In genomic region chr5:36747071-36747470, GRCm38 (mm10) we compare ENCODE assay signal across 8 mouse cellular contexts. TPM values are rescaled to one million over a fixed set of nuclear protein-coding genes. Genes with fewer than 3 reads are reported as not detected.
DNase-seq lines count a peak whose midpoint lies in the region; ATAC-seq and TF ChIP-seq lines count a peak whose summit lies in the region.

No protein-coding gene starts in this region.

- no peak for TF ChIP-seq EP300 in CH12.LX (IDR thresholded peaks at IDR 0.05; ENCODE audit: low read length)
- no peak for TF ChIP-seq EP300 in liver, embryonic 14.5 days (IDR thresholded peaks at IDR 0.05; ENCODE audit: low read depth)

- peak overlapping the region; percentile 24; the same call in 1 of the 2 replicates for H3K4me2 ChIP-seq in CH12.LX (ENCODE audit: insufficient read depth, low read depth, poor library complexity, severe bottlenecking)
- H3K4me2 ChIP-seq in forebrain, embryonic 16.5 days (ENCODE audit: low read length): peak overlapping the region; percentile 98
- peak overlapping the region; percentile 76 for H3K4me2 ChIP-seq in liver, embryonic 14.5 days (ENCODE audit: low read depth)

- H3K9me3 ChIP-seq in heart, embryonic 10.5 days: no peaks in the 10 kb centered on the region
- H3K9me3 ChIP-seq in CH12.LX (replicated peaks; ENCODE audit: low read length): no peaks in the 10 kb centered on the region
- no peaks in the 10 kb centered on the region for H3K9me3 ChIP-seq in forebrain, embryonic 16.5 days (ENCODE audit: control insufficient read depth, low read length)
- H3K9me3 ChIP-seq in liver, embryonic 14.5 days (ENCODE audit: control insufficient read depth, low read length): no peaks in the 10 kb centered on the region

- no peak for TF ChIP-seq RAD21 in CH12.LX (IDR thresholded peaks at IDR 0.05; ENCODE audit: low read depth, low read length)

- peaks cover 12% of the 10 kb centered on the region for H3K79me2 ChIP-seq in CH12.LX (replicated peaks; ENCODE audit: control insufficient read depth, extremely low read depth, insufficient read depth, poor library complexity, severe bottlenecking)

- no peak for ATAC-seq in forebrain, embryonic 16.5 days
- ATAC-seq in liver, embryonic 14.5 days (ENCODE audit: insufficient read depth): no peak

- 78% methylated on average over 7 of the region's 7 CpGs for WGBS in heart, embryonic 10.5 days
- 83% methylated on average over 7 of the region's 7 CpGs for WGBS in forebrain, embryonic 16.5 days
- WGBS in liver, embryonic 14.5 days (ENCODE audit: insufficient replicate concordance): 34% methylated on average over 7 of the region's 7 CpGs

- no peak for DNase-seq in heart, embryonic 10.5 days (ENCODE audit: low spot score)
- DNase-seq in heart, adult 8-10 months (ENCODE audit: low spot score): no peak
- no peak for DNase-seq in CH12.LX (ENCODE audit: extremely low read depth)
- no peak for DNase-seq in liver, embryonic 14.5 days (ENCODE audit: low read depth in 3 of 3, low spot score in 3 of 3)
- no peak for DNase-seq in layer of hippocampus, adult 11-12 months (ENCODE audit: low spot score)
- DNase-seq in gastrocnemius, postnatal 25 days: no peak
- DNase-seq in embryo, embryonic 10.5 days (ENCODE audit: low spot score): no peak

- TF ChIP-seq CTCF in CH12.LX (conservative IDR thresholded peaks at IDR 0.05 in 1 of 2, IDR thresholded peaks at IDR 0.05 in 1 of 2; ENCODE audit: low read depth in 2 of 2, low read length in 2 of 2): no peak
- no peak for TF ChIP-seq CTCF in liver, embryonic 14.5 days (IDR thresholded peaks at IDR 0.05; ENCODE audit: low read depth)

- dilution Hi-C loops in CH12.LX (cut with MboI; ENCODE audit: extremely low pct_ligation_motif_present, extremely low pct_unique_long_range_greater_than_20kb, low sequenced_read_pairs): no loop called here

- no peak overlapping the region for H3K27ac ChIP-seq in heart, embryonic 10.5 days
- H3K27ac ChIP-seq in CH12.LX (ENCODE audit: insufficient read depth, low read depth): no peak overlapping the region
- no peak overlapping the region for H3K27ac ChIP-seq in forebrain, embryonic 16.5 days (ENCODE audit: low read length)
- H3K27ac ChIP-seq in liver, embryonic 14.5 days: no peak overlapping the region

- peaks cover 19% of the 10 kb centered on the region for H3K4me1 ChIP-seq in heart, embryonic 10.5 days
- H3K4me1 ChIP-seq in CH12.LX (ENCODE audit: control insufficient read depth in 1 of 2, insufficient read depth in 2 of 2): peaks cover 4 to 28% of the 10 kb centered on the region in 2 experiments
- peaks cover 19% of the 10 kb centered on the region for H3K4me1 ChIP-seq in forebrain, embryonic 16.5 days (replicated peaks; ENCODE audit: control insufficient read depth, insufficient read depth, low read length)
- H3K4me1 ChIP-seq in liver, embryonic 14.5 days (replicated peaks; ENCODE audit: control insufficient read depth in 2 of 2, insufficient read depth in 2 of 2, low read length in 1 of 2): peaks cover 7 to 13% of the 10 kb centered on the region in 2 experiments

- H3K9ac ChIP-seq in CH12.LX (ENCODE audit: insufficient read depth, low read depth): peak overlapping the region; percentile 69; the same call in 1 of the 2 replicates
- H3K9ac ChIP-seq in forebrain, embryonic 16.5 days (replicated peaks; ENCODE audit: low read depth, low read length): no peak overlapping the region
- peak overlapping the region; percentile 83 for H3K9ac ChIP-seq in liver, embryonic 14.5 days (replicated peaks)

- H3K36me3 ChIP-seq in heart, embryonic 10.5 days: no peaks in the 10 kb centered on the region
- H3K36me3 ChIP-seq in CH12.LX (replicated peaks in 1 of 2; ENCODE audit: control insufficient read depth in 1 of 2, insufficient read depth in 1 of 2, low read length in 1 of 2): peaks cover 0 to 20% of the 10 kb centered on the region in 2 experiments
- no peaks in the 10 kb centered on the region for H3K36me3 ChIP-seq in forebrain, embryonic 16.5 days (ENCODE audit: control insufficient read depth, insufficient read depth)
- H3K36me3 ChIP-seq in liver, embryonic 14.5 days (replicated peaks; ENCODE audit: control insufficient read depth, insufficient read depth, low read depth): peaks cover 3% of the 10 kb centered on the region

- in situ Hi-C loops in CH12.LX (cut with MboI; ENCODE audit: low pct_ligation_motif_present, low pct_unique_long_range_greater_than_20kb, low sequenced_read_pairs): no loop called here

- H3K4me3 ChIP-seq in heart, embryonic 10.5 days: peak overlapping the region; percentile 99; the same call in 1 of the 2 replicates
- peak overlapping the region in 2 of 3 experiments; percentile 89 to 97 for H3K4me3 ChIP-seq in CH12.LX (replicated peaks in 1 of 3; ENCODE audit: low read depth in 2 of 3, low read length in 2 of 3, poor library complexity in 1 of 3)
- H3K4me3 ChIP-seq in forebrain, embryonic 16.5 days (replicated peaks; ENCODE audit: low read length): no peak overlapping the region; the same call in 1 of the 2 replicates
- peak overlapping the region; percentile 15 to 95; a peak in 3 of 4 replicates for H3K4me3 ChIP-seq in liver, embryonic 14.5 days (ENCODE audit: insufficient read depth in 1 of 2, low read depth in 2 of 2, low read length in 2 of 2)

- H3K27me3 ChIP-seq in heart, embryonic 10.5 days (ENCODE audit: insufficient read depth, poor library complexity, severe bottlenecking): no peaks in the 10 kb centered on the region
- no peaks in the 10 kb centered on the region for H3K27me3 ChIP-seq in CH12.LX (replicated peaks)
- 0 out of 2 replicates have a peak, but pooled peaks cover 3% of the 10 kb centered on the region for H3K27me3 ChIP-seq in forebrain, embryonic 16.5 days (replicated peaks; ENCODE audit: control insufficient read depth, insufficient read depth, low read length)
- no peaks in the 10 kb centered on the region; the same call in 1 of the 2 replicates for H3K27me3 ChIP-seq in liver, embryonic 14.5 days (ENCODE audit: control insufficient read depth, insufficient read depth, low read length)

- no peak for TF ChIP-seq POLR2A in CH12.LX (IDR thresholded peaks at IDR 0.05; ENCODE audit: low read depth, low read length)

TF ChIP-seq in CH12.LX, 34 proteins besides CTCF, POLR2A, EP300 and RAD21:
- TF ChIP-seq ELF1 (IDR thresholded peaks at IDR 0.05; ENCODE audit: low read depth, low read length) (no peak), USF2 (conservative IDR thresholded peaks at IDR 0.05; ENCODE audit: low read depth, low read length) (no peak), GABPA (IDR thresholded peaks at IDR 0.05; ENCODE audit: insufficient replicate concordance, low read depth, low read length) (no peak), CHD2 (IDR thresholded peaks at IDR 0.05; ENCODE audit: low read length) (no peak)

RNA-seq across cellular contexts. Expression of gene Bloc1s4, which starts 1.4 kb away (rescaled TPM):
- polyA plus RNA-seq in heart, embryonic 10.5 days (2016; fragmentation: Nextera tagmentation; extraction: Ambion mirVana): 19.5 and 27.1 TPM in 2 replicates
- 10 to 100 TPM; 10.6 to 11.4 (median 11.3) TPM for total RNA-seq in heart, adult 8-10 months (2022)
- total RNA-seq in CH12.LX (2012; rRNA removed): 20.9 and 23.9 TPM in 2 replicates
- total RNA-seq in CH12.LX (2014; rRNA removed): 23.3 and 24.6 TPM in 2 replicates
- polyA plus RNA-seq in CH12.LX (2012; ENCODE audit: insufficient read length, low read depth): 21.2 and 22.9 TPM in 2 replicates
- polyA plus RNA-seq in forebrain, embryonic 16.5 days (2015; fragmentation: Nextera tagmentation; extraction: Ambion mirVana): 26.0 and 31.4 TPM in 2 replicates
- polyA plus RNA-seq in liver, embryonic 14.5 days (2012; rRNA removed): 10.6 and 10.9 TPM in 2 replicates
- 11.9 and 14.4 TPM in 2 replicates for polyA plus RNA-seq in liver, embryonic 14.5 days (2014; fragmentation: Nextera tagmentation; extraction: Ambion mirVana)
- 1 to 10 TPM; 6.9 to 8.1 TPM for total RNA-seq in gastrocnemius, postnatal 25 days (2021)

RNA-seq across cellular contexts. Expression of gene Mrfap1, which starts 49.5 kb away (rescaled TPM):
- polyA plus RNA-seq in heart, embryonic 10.5 days (2016; fragmentation: Nextera tagmentation; extraction: Ambion mirVana): 366 and 466 TPM in 2 replicates
- total RNA-seq in heart, adult 8-10 months (2022): 100 to 1,000 TPM; 261 to 277 (median 272) TPM
- total RNA-seq in CH12.LX (2012; rRNA removed): 211 and 234 TPM in 2 replicates
- 307 and 312 TPM in 2 replicates for total RNA-seq in CH12.LX (2014; rRNA removed)
- polyA plus RNA-seq in CH12.LX (2012; ENCODE audit: insufficient read length, low read depth): 317 and 357 TPM in 2 replicates
- 284 and 308 TPM in 2 replicates for polyA plus RNA-seq in forebrain, embryonic 16.5 days (2015; fragmentation: Nextera tagmentation; extraction: Ambion mirVana)
- 57.9 and 68.4 TPM in 2 replicates for polyA plus RNA-seq in liver, embryonic 14.5 days (2012; rRNA removed)
- polyA plus RNA-seq in liver, embryonic 14.5 days (2014; fragmentation: Nextera tagmentation; extraction: Ambion mirVana): 156 and 172 TPM in 2 replicates
- total RNA-seq in gastrocnemius, postnatal 25 days (2021): 100 to 1,000 TPM; 220 to 232 TPM

RNA-seq across cellular contexts. Expression of gene D5Ertd579e, which starts 51.2 kb away (rescaled TPM):
- polyA plus RNA-seq in heart, embryonic 10.5 days (2016; fragmentation: Nextera tagmentation; extraction: Ambion mirVana): 25.5 and 33.7 TPM in 2 replicates
- 10 to 100 TPM; 89.7 to 97.8 (median 92.7) TPM for total RNA-seq in heart, adult 8-10 months (2022)
- total RNA-seq in CH12.LX (2012; rRNA removed): 13.6 and 13.7 TPM in 2 replicates
- 21.6 and 22.9 TPM in 2 replicates for total RNA-seq in CH12.LX (2014; rRNA removed)
- 23.7 and 29.4 TPM in 2 replicates for polyA plus RNA-seq in CH12.LX (2012; ENCODE audit: insufficient read length, low read depth)
- polyA plus RNA-seq in forebrain, embryonic 16.5 days (2015; fragmentation: Nextera tagmentation; extraction: Ambion mirVana): 35.9 and 39.9 TPM in 2 replicates
- 13.9 and 16.2 TPM in 2 replicates for polyA plus RNA-seq in liver, embryonic 14.5 days (2012; rRNA removed)
- 22.7 and 24.1 TPM in 2 replicates for polyA plus RNA-seq in liver, embryonic 14.5 days (2014; fragmentation: Nextera tagmentation; extraction: Ambion mirVana)
- total RNA-seq in gastrocnemius, postnatal 25 days (2021): 10 to 100 TPM; 67.6 to 73.7 TPM

Comparison
In these comparisons a context has a peak if more than half of its experiments do, and no peak if none do; other contexts are left out.
1. H3K4me2 ChIP-seq: peak in every context shown above with its lines; median percentile 98 in forebrain, embryonic 16.5 days; 76 in liver, embryonic 14.5 days; 24 in CH12.LX.